ENCODE assay signal across 8 mouse cellular contexts in genomic region chrX:159414130-159414828, GRCm38 (mm10). TPM values are rescaled to one million over a fixed set of nuclear protein-coding genes. Genes with fewer than 3 reads are reported as not detected.
DNase-seq lines count a peak whose midpoint lies in the region; ATAC-seq and TF ChIP-seq lines count a peak whose summit lies in the region.

Map7d2 (plus strand) TSS chrX:159414572.

- peaks cover 5% of the 10 kb centered on the region; the same call in 1 of the 2 replicates for H3K4me1 ChIP-seq in kidney, embryonic 15.5 days
- H3K4me1 ChIP-seq in forebrain, embryonic 15.5 days: no peaks in the 10 kb centered on the region
- no peaks in the 10 kb centered on the region for H3K4me1 ChIP-seq in liver, postnatal 0 days (ENCODE audit: insufficient read depth)

- peaks cover 45% of the 10 kb centered on the region for H3K27me3 ChIP-seq in kidney, embryonic 15.5 days
- H3K27me3 ChIP-seq in forebrain, embryonic 15.5 days: no peaks in the 10 kb centered on the region
- H3K27me3 ChIP-seq in liver, postnatal 0 days (ENCODE audit: insufficient read depth, low read length): peaks cover 42% of the 10 kb centered on the region

- no peak for TF ChIP-seq EP300 in liver, postnatal 0 days (IDR thresholded peaks at IDR 0.05; ENCODE audit: low read depth)

- no peak for TF ChIP-seq CTCF in liver, postnatal 0 days (IDR thresholded peaks at IDR 0.05; ENCODE audit: low read depth)

- WGBS in kidney, embryonic 15.5 days: 24% methylated on average over 60 of the region's 83 CpGs
- 31% methylated on average over 74 of the region's 83 CpGs for WGBS in forebrain, embryonic 15.5 days
- 24% methylated on average over 37 of the region's 83 CpGs for WGBS in liver, postnatal 0 days (ENCODE audit: insufficient replicate concordance)

- peak; percentile 92 for ATAC-seq in kidney, embryonic 15.5 days (replicated peaks; ENCODE audit: low FRiP score)
- ATAC-seq in cerebellum, adult (ENCODE audit: insufficient number of reproducible peaks, low FRiP score, low TSS enrichment): peak; percentile 95
- peak; percentile 95 for ATAC-seq in forebrain, embryonic 15.5 days (replicated peaks)
- no peak for ATAC-seq in liver, postnatal 0 days

- H3K4me3 ChIP-seq in kidney, embryonic 15.5 days (replicated peaks): peak within 1 kb of the TSS; percentile 56
- H3K4me3 ChIP-seq in forebrain, embryonic 15.5 days: peak within 1 kb of the TSS; percentile 69
- H3K4me3 ChIP-seq in liver, postnatal 0 days (ENCODE audit: low read depth, low read length): peak within 1 kb of the TSS; percentile 50

- no peak for DNase-seq in kidney, adult 9 months
- peak; percentile 43 to 69 for DNase-seq in layer of hippocampus, adult 18-20 months (ENCODE audit: low spot score in 2 of 2)
- DNase-seq in liver, postnatal 0 days: no peak
- peak; percentile 68 to 75 for DNase-seq in right cerebral cortex, postnatal 10 days (ENCODE audit: low spot score in 2 of 2)
- DNase-seq in spleen, adult 12 weeks (ENCODE audit: low spot score): no peak

- peak within 1 kb of the TSS; percentile 92 for H3K4me2 ChIP-seq in kidney, embryonic 15.5 days
- peak within 1 kb of the TSS; percentile 71 for H3K4me2 ChIP-seq in forebrain, embryonic 15.5 days (replicated peaks)
- H3K4me2 ChIP-seq in liver, postnatal 0 days (ENCODE audit: low read depth, low read length): peak within 1 kb of the TSS; percentile 80

- H3K9me3 ChIP-seq in kidney, embryonic 15.5 days (replicated peaks): no peaks in the 10 kb centered on the region
- H3K9me3 ChIP-seq in forebrain, embryonic 15.5 days: no peaks in the 10 kb centered on the region
- no peaks in the 10 kb centered on the region for H3K9me3 ChIP-seq in liver, postnatal 0 days (ENCODE audit: low read length)

- H3K9ac ChIP-seq in kidney, embryonic 15.5 days: peak within 1 kb of the TSS; percentile 14; the same call in 1 of the 2 replicates
- peak within 1 kb of the TSS; percentile 58 for H3K9ac ChIP-seq in forebrain, embryonic 15.5 days (replicated peaks)
- H3K9ac ChIP-seq in liver, postnatal 0 days (replicated peaks): no peak within 1 kb of the TSS

- H3K36me3 ChIP-seq in kidney, embryonic 15.5 days: no peaks in the 10 kb centered on the region
- no peaks in the 10 kb centered on the region for H3K36me3 ChIP-seq in forebrain, embryonic 15.5 days
- H3K36me3 ChIP-seq in liver, postnatal 0 days (replicated peaks; ENCODE audit: insufficient read depth, low read length): no peaks in the 10 kb centered on the region

- no peak within 1 kb of the TSS for H3K27ac ChIP-seq in kidney, embryonic 15.5 days
- peak within 1 kb of the TSS; percentile 63; the same call in 1 of the 2 replicates for H3K27ac ChIP-seq in forebrain, embryonic 15.5 days (replicated peaks)
- H3K27ac ChIP-seq in liver, postnatal 0 days (ENCODE audit: low read depth): no peak within 1 kb of the TSS

RNA-seq across cellular contexts. Expression of gene Map7d2, which starts in this region (rescaled TPM):
- 2.7 and 3.5 TPM in 2 replicates for polyA plus RNA-seq in kidney, embryonic 15.5 days (2015; fragmentation: Nextera tagmentation; extraction: Ambion mirVana)
- 17.4 and 17.9 TPM in 2 replicates for polyA plus RNA-seq in forebrain, embryonic 15.5 days (2015; fragmentation: Nextera tagmentation; extraction: Ambion mirVana)
- 100 to 1,000 TPM in 1 of 2 experiments, 10 to 100 TPM in 1; 93.5 to 128 TPM for total RNA-seq in layer of hippocampus, adult 18-20 months (2021)
- polyA plus RNA-seq in liver, postnatal 0 days (2015; fragmentation: Nextera tagmentation; extraction: Ambion mirVana): not detected in 2 replicates

Comparison
In these comparisons a context has a peak if more than half of its experiments do, and no peak if none do; other contexts are left out.
1. DNase-seq: peak in layer of hippocampus, adult 18-20 months (2 of 2) and right cerebral cortex, postnatal 10 days (2 of 2); none in kidney, adult 9 months (single experiment), liver, postnatal 0 days (single experiment) and spleen, adult 12 weeks (single experiment).
2. Peak in every context shown above with its lines, with median percentiles within 50 percentile points of each other: H3K4me2 ChIP-seq and H3K4me3 ChIP-seq.